Mouse (Mus musculus) testis, adult 10 weeks (tissue): ENCODE measurements around the gene Tas2r124. TPM values are rescaled to one million over a fixed set of nuclear protein-coding genes. Genes with fewer than 3 reads are reported as not detected.

Experiments used
- polyA plus RNA-seq: library from polyadenylated mRNA; stranded (reverse); fragments of 350-450 nt; fragmentation: Illumina TruSeq; extraction: RNeasy Lipid Tissue Mini Kit (QIAGEN cat#74804); gene quantifications from one replicate; pipeline ENCODE4 v1.2.3, GENCODE M21; 2014; ENCODE audit warnings: low read depth, low replicate concordance

Tas2r124 gene
- not detected for polyA plus RNA-seq

DNA sequence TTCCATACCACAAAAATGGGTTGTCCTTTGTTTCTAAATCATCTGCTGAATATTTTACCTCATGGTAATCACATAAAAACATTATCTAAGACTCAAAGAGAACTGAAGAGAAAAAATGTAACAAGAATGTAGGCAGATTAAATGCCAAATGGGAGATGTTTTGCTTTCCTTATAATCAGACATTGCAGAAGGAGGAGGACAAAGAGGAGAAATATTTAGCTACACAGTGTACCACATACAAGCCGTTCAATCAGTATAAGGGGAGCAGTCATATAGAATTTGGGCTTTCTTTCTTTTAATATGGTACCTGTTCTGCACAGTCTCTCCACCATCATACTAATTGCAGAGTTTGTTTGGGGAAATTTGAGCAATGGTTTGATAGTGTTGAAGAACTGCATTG, at the start of gene Tas2r124:
Gene Tas2r124, plus strand, starts transcription at position 301 of the 400 bp plus-strand sequence.

GRCm38 (mm10) chr6:132711828-132712227, 42.7 kb upstream of the Tas2r124 start, which contains the start of gene Tas2r122:
Tas2r122 (minus strand) TSS chr6:132711928.

GRCm38 (mm10) chr6:132737935-132738334, 16.6 kb upstream of the Tas2r124 start, which contains the start of gene Tas2r115:
Tas2r115 (minus strand) TSS chr6:132738035.

GRCm38 (mm10) chr6:132761831-132762230, 7.3 kb downstream of the Tas2r124 start, which contains the start of gene Tas2r102:
Tas2r102 (plus strand) TSS chr6:132762131.

GRCm38 (mm10) chr6:132778062-132778461, 23.5 kb downstream of the Tas2r124 start, which contains the start of gene Tas2r136:
Tas2r136 (minus strand) TSS chr6:132778162.

DNA sequence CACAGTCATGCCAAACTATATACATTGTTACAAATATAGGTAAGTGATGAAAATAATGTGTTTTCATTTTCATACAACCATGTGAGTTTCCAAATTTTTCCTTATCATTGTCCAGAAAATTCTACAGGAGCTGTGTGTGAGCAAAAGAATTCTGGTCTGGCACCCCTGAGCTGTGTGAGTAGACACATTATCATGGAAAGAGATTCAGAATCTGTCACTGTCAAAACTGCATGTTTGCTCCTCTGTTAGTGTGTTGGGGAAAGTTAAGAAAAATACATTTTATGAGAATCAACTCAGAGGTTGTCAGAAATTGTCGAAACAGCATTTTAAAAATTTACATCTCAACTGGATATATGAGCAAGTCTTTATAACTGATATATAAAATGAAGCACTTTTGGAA, 48.0 kb downstream of the Tas2r124 start, which contains the start of gene Tas2r117:
Gene Tas2r117, plus strand, starts transcription at position 301 of the 400 bp plus-strand sequence.

Other genes starting within 250 kb of the Tas2r124 start
- gene Prh1, start 184.9 kb upstream of the Tas2r124 start, polyA plus RNA-seq: not detected
- not detected for gene Prp2, start 158.8 kb upstream of the Tas2r124 start, polyA plus RNA-seq
- not detected for gene A630073D07Rik, start 103.2 kb upstream of the Tas2r124 start, polyA plus RNA-seq
- not detected for gene Tas2r120, start 97.8 kb upstream of the Tas2r124 start, polyA plus RNA-seq
- not detected for gene Tas2r121, start 53.7 kb upstream of the Tas2r124 start, polyA plus RNA-seq
- gene Tas2r122, start 42.8 kb upstream of the Tas2r124 start, polyA plus RNA-seq: not detected
- not detected for gene Tas2r115, start 16.7 kb upstream of the Tas2r124 start, polyA plus RNA-seq
- not detected for gene Tas2r102, start 7.4 kb downstream of the Tas2r124 start, polyA plus RNA-seq
- gene Tas2r136, start 23.4 kb downstream of the Tas2r124 start, polyA plus RNA-seq: not detected
- not detected for gene Tas2r117, start 48.1 kb downstream of the Tas2r124 start, polyA plus RNA-seq
- gene Tas2r123, start 92.4 kb downstream of the Tas2r124 start, polyA plus RNA-seq: not detected
- not detected for gene Tas2r116, start 100.7 kb downstream of the Tas2r124 start, polyA plus RNA-seq
- not detected for gene Tas2r110, start 113.3 kb downstream of the Tas2r124 start, polyA plus RNA-seq
- gene Tas2r113, start 138.3 kb downstream of the Tas2r124 start, polyA plus RNA-seq: not detected
- 0.39 TPM for gene Tas2r125, start 154.9 kb downstream of the Tas2r124 start, polyA plus RNA-seq
- gene Tas2r129, start 196.4 kb downstream of the Tas2r124 start, polyA plus RNA-seq: not detected
- gene Tas2r131, start 203.2 kb downstream of the Tas2r124 start, polyA plus RNA-seq: not detected
- not detected for gene Tas2r109, start 226.2 kb downstream of the Tas2r124 start, polyA plus RNA-seq